Mouse (Mus musculus): ENCODE results near the gene Ldb2. TPM values are rescaled to one million over a fixed set of nuclear protein-coding genes. Genes with fewer than 3 reads are reported as not detected.

Ldb2 gene
- polyA plus RNA-seq, 1 experiment from 2014 or later, result 69.3 TPM

- no peak overlapping the region for H3K4me3 ChIP-seq
- ATAC-seq (ENCODE audit: low FRiP score, low read depth), result no peak
- H3K4me2 ChIP-seq (replicated peaks), result no peak overlapping the region
- H3K9me3 ChIP-seq, result no peaks in the 10 kb centered on the region
- H3K27ac ChIP-seq, result no peak overlapping the region
- WGBS, result 58% methylated on average over 2 of the region's 2 CpGs
- H3K27me3 ChIP-seq, result no peaks in the 10 kb centered on the region
- peaks cover 28% of the 10 kb centered on the region for H3K4me1 ChIP-seq
- no peaks in the 10 kb centered on the region for H3K36me3 ChIP-seq
- no peak overlapping the region for H3K9ac ChIP-seq
These were observed 222.7 kb downstream of the Ldb2 start for GRCm38 (mm10) chr5:44576682-44577349.

DNA sequence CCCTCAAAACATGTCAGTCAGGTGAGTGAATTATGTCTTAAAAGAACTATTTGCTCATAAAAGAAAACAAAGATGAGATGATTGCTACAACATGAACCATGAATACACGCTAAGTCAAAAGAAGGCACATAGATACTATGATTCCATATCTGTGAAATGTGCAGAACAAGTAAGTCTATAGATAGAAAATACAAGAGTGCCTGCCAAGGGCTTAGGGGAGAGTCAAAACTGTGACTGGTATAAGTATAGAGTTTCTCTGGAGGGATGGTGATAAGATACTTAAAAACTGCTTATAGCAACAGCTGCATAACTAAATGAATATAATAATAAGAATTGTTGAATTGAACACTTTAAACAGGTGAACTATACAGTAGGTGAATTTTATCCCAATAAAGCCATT, 224.8 kb downstream of the Ldb2 start:
- Histone ChIP-seq H3K4me1 (peaks cover 15% of the 10 kb centered on the region), H3K36me3 (no peaks in the 10 kb centered on the region), H3K9me3 (no peaks in the 10 kb centered on the region), H3K27ac (no peak overlapping the region), H3K27me3 (no peaks in the 10 kb centered on the region), H3K4me2 (replicated peaks) (no peak overlapping the region), H3K9ac (no peak overlapping the region), H3K4me3 (no peak overlapping the region)
- 95% methylated on average over 1 of the region's 1 CpGs for WGBS
- no peak for ATAC-seq (ENCODE audit: low FRiP score, low read depth)

DNA sequence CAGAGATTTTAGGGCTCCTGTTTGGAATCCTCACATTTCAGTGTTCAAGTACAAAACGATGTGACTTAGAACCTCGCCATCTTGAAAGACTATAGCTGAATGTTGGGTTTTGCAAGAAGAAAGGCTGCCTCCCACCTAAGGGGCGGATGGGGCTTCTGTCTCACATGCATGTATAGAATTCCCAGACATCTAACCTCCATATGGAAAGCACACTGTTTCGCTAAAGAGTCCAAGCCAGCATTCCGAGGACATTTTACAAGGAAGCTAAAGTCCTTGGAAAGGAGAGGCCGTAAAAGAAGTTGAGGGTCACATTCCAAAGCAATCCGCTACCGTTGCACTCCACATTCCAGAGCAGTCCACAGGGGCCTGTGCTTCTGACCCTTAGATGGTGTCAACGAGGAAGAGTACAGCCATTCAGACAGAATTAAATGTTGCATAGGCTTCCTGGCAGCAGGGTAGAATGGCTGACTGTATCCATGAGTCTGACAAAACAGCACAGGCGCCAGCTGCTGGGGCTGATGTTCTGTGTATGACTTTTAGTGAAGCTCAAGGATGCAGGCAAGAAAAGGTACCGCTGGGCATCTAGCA, 245.6 kb downstream of the Ldb2 start:
- Histone ChIP-seq H3K9ac (no peak overlapping the region), H3K27me3 (no peaks in the 10 kb centered on the region), H3K4me3 (no peak overlapping the region), H3K9me3 (no peaks in the 10 kb centered on the region), H3K27ac (peak overlapping the region; percentile 39; the same call in 1 of the 2 replicates), H3K4me1 (peaks cover 25% of the 10 kb centered on the region), H3K36me3 (no peaks in the 10 kb centered on the region), H3K4me2 (replicated peaks) (no peak overlapping the region)
- 40% methylated on average over 11 of the region's 11 CpGs for WGBS
- peak; percentile 86 for ATAC-seq (ENCODE audit: low FRiP score, low read depth)

- H3K4me1 ChIP-seq, result peaks cover 25% of the 10 kb centered on the region
- H3K9ac ChIP-seq, result no peak overlapping the region
- no peak overlapping the region for H3K4me3 ChIP-seq
- H3K4me2 ChIP-seq (replicated peaks), result no peak overlapping the region
- no peak overlapping the region for H3K27ac ChIP-seq
- H3K9me3 ChIP-seq, result no peaks in the 10 kb centered on the region
- H3K27me3 ChIP-seq, result no peaks in the 10 kb centered on the region
- ATAC-seq (ENCODE audit: low FRiP score, low read depth), result no peak
- H3K36me3 ChIP-seq, result no peaks in the 10 kb centered on the region
These were observed 246.3 kb downstream of the Ldb2 start for GRCm38 (mm10) chr5:44553155-44553554.

GRCm38 (mm10) chr5:44552121-44552520, 247.4 kb downstream of the Ldb2 start:
- no peak overlapping the region for H3K9ac ChIP-seq
- no peak for ATAC-seq (ENCODE audit: low FRiP score, low read depth)
- peaks cover 25% of the 10 kb centered on the region for H3K4me1 ChIP-seq
- H3K27me3 ChIP-seq, result no peaks in the 10 kb centered on the region
- H3K27ac ChIP-seq, result no peak overlapping the region
- H3K4me2 ChIP-seq (replicated peaks), result no peak overlapping the region
- H3K9me3 ChIP-seq, result no peaks in the 10 kb centered on the region
- H3K4me3 ChIP-seq, result no peak overlapping the region
- no peaks in the 10 kb centered on the region for H3K36me3 ChIP-seq
- WGBS, result 69% methylated on average over 8 of the region's 8 CpGs

DNA sequence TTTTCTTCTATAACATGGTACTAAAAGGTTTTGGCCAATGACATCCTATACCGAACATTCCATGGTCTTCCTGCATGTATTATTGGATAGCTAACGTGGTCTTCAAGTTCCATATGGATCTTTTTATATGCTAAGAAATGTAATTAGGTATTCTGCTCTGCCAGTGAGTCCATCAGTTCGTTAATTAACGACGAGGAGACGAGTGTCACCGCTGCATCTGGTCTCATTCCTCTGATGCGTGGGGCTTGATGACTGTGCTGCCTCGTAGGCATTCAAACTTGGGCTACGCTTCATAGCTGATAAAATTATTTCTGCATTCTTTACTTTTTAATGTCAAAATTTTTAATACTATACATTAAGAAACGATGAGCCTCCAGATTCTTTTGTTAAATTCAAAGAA, 251.0 kb downstream of the Ldb2 start:
- no peak for ATAC-seq (ENCODE audit: low FRiP score, low read depth)
- no peak overlapping the region for H3K27ac ChIP-seq
- H3K4me1 ChIP-seq, result peaks cover 11% of the 10 kb centered on the region
- no peaks in the 10 kb centered on the region for H3K27me3 ChIP-seq
- no peak overlapping the region for H3K4me3 ChIP-seq
- no peaks in the 10 kb centered on the region for H3K36me3 ChIP-seq
- H3K9ac ChIP-seq, result no peak overlapping the region
- no peak overlapping the region for H3K4me2 ChIP-seq (replicated peaks)
- no peaks in the 10 kb centered on the region for H3K9me3 ChIP-seq
- 84% methylated on average over 11 of the region's 11 CpGs for WGBS

GRCm38 (mm10) chr5:44543472-44544132, 255.9 kb downstream of the Ldb2 start:
- H3K27me3 ChIP-seq, result no peaks in the 10 kb centered on the region
- no peaks in the 10 kb centered on the region for H3K9me3 ChIP-seq
- no peak for ATAC-seq (ENCODE audit: low FRiP score, low read depth)
- no peaks in the 10 kb centered on the region for H3K36me3 ChIP-seq
- H3K27ac ChIP-seq, result no peak overlapping the region
- H3K4me3 ChIP-seq, result no peak overlapping the region
- no peak overlapping the region for H3K9ac ChIP-seq
- H3K4me2 ChIP-seq (replicated peaks), result no peak overlapping the region
- WGBS, result 84% methylated on average over 2 of the region's 2 CpGs
- peaks cover 3% of the 10 kb centered on the region; the same call in 1 of the 2 replicates for H3K4me1 ChIP-seq

- no peak overlapping the region for H3K9ac ChIP-seq
- H3K27me3 ChIP-seq, result no peaks in the 10 kb centered on the region
- H3K27ac ChIP-seq, result no peak overlapping the region
- ATAC-seq (ENCODE audit: low FRiP score, low read depth), result no peak
- H3K36me3 ChIP-seq, result no peaks in the 10 kb centered on the region
- H3K9me3 ChIP-seq, result no peaks in the 10 kb centered on the region
- H3K4me1 ChIP-seq, result peaks cover 6% of the 10 kb centered on the region; the same call in 1 of the 2 replicates
- H3K4me2 ChIP-seq (replicated peaks), result no peak overlapping the region
- WGBS, result 72% methylated on average over 9 of the region's 9 CpGs
- H3K4me3 ChIP-seq, result no peak overlapping the region
These were observed 257.7 kb downstream of the Ldb2 start for GRCm38 (mm10) chr5:44541748-44542147.

- Histone ChIP-seq H3K9ac (no peak overlapping the region), H3K27me3 (no peaks in the 10 kb centered on the region), H3K9me3 (no peaks in the 10 kb centered on the region), H3K36me3 (no peaks in the 10 kb centered on the region; the same call in 1 of the 2 replicates), H3K4me3 (no peak overlapping the region), H3K27ac (no peak overlapping the region), H3K4me2 (replicated peaks) (no peak overlapping the region), H3K4me1 (peaks cover 3% of the 10 kb centered on the region; the same call in 1 of the 2 replicates)
- no peak for ATAC-seq (ENCODE audit: low FRiP score, low read depth)
- WGBS, result 74% methylated on average over 2 of the region's 2 CpGs
These were observed 260.8 kb downstream of the Ldb2 start for GRCm38 (mm10) chr5:44538687-44539086.

- Histone ChIP-seq H3K4me3 (no peak overlapping the region), H3K36me3 (no peaks in the 10 kb centered on the region; the same call in 1 of the 2 replicates), H3K9me3 (no peaks in the 10 kb centered on the region), H3K4me2 (replicated peaks) (no peak overlapping the region), H3K4me1 (peaks cover 3% of the 10 kb centered on the region; the same call in 1 of the 2 replicates), H3K27ac (no peak overlapping the region), H3K9ac (no peak overlapping the region), H3K27me3 (no peaks in the 10 kb centered on the region)
- ATAC-seq (ENCODE audit: low FRiP score, low read depth), result no peak
- WGBS, result 16% methylated on average over 5 of the region's 5 CpGs
These were observed 261.5 kb downstream of the Ldb2 start for GRCm38 (mm10) chr5:44538000-44538395.

- Histone ChIP-seq H3K4me3 (no peak overlapping the region), H3K4me2 (replicated peaks) (no peak overlapping the region), H3K27ac (no peak overlapping the region), H3K27me3 (no peaks in the 10 kb centered on the region), H3K9me3 (no peaks in the 10 kb centered on the region), H3K4me1 (peaks cover 3% of the 10 kb centered on the region; the same call in 1 of the 2 replicates), H3K9ac (no peak overlapping the region), H3K36me3 (no peaks in the 10 kb centered on the region; the same call in 1 of the 2 replicates)
- no peak for ATAC-seq (ENCODE audit: low FRiP score, low read depth)
- 92% methylated on average over 5 of the region's 5 CpGs for WGBS
These were observed 262.0 kb downstream of the Ldb2 start for GRCm38 (mm10) chr5:44537316-44537999.

GRCm38 (mm10) chr5:44529466-44529865, 270.0 kb downstream of the Ldb2 start:
- no peak for ATAC-seq (ENCODE audit: low FRiP score, low read depth)
- Histone ChIP-seq H3K27me3 (no peaks in the 10 kb centered on the region), H3K4me2 (replicated peaks) (no peak overlapping the region), H3K27ac (no peak overlapping the region), H3K36me3 (no peaks in the 10 kb centered on the region; the same call in 1 of the 2 replicates), H3K9me3 (no peaks in the 10 kb centered on the region), H3K4me1 (no peaks in the 10 kb centered on the region), H3K9ac (no peak overlapping the region), H3K4me3 (no peak overlapping the region)
- WGBS, result 69% methylated on average over 3 of the region's 3 CpGs
